Mouse (Mus musculus) retina, adult 2 months (tissue): ENCODE data around the gene Stx7.

Experiments used
- DNase-seq: peaks from one replicate; pipeline ENCODE4 v3.0.0-alpha.2; 2012; ENCODE audit warnings: low read depth, low spot score

The Stx7 gene

DNA sequence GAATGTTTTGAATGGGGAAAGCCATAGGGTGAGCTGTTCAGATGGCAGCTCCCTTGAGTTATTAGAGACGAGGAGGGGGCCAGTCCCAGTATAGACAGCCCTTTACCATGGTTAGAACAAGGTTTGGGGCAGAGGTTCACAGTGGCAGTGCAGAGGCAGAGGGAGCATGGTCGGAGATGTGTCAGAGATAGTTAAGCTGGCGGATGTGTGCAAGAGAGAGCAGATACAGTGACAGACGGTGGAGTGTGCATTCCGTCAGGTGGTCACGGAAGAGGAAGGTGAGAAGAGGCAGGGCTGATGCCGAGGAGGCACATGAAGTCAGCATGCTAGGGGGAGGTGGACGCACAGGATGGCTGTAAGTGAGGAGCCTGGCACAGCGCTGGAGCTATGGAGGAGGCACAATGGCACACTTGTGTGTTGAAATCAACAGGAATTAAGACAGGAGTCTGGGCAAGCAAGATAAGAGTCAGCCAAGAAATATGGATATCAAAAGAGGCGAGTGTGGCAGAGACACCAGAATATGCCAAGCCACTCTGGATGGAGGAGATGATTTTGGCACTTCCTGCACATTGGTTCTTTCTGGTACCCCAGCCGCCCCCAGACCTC lies 19.0 kb downstream of the Stx7 start:
- DNase-seq, result no peak

DNA sequence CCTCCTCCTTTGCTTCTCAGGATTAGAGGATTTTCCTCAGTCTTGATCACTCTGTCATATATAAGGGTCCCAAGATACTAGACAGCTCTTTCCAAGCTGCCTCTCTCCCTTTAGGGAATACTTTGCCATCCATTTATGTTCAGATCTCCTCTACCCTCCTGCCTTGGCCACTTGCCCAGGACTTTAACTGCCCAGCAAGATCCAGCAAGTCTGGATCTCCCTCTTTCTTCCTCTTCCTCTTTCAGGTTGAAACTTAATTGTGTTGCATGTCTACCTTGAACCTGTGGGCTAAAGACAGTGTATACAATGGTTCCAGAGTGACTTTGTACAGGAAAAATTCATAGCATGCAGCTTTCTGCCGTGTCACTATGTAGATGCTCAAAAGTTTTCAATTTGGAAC lies 19.8 kb downstream of the Stx7 start:
- DNase-seq, result no peak

DNA sequence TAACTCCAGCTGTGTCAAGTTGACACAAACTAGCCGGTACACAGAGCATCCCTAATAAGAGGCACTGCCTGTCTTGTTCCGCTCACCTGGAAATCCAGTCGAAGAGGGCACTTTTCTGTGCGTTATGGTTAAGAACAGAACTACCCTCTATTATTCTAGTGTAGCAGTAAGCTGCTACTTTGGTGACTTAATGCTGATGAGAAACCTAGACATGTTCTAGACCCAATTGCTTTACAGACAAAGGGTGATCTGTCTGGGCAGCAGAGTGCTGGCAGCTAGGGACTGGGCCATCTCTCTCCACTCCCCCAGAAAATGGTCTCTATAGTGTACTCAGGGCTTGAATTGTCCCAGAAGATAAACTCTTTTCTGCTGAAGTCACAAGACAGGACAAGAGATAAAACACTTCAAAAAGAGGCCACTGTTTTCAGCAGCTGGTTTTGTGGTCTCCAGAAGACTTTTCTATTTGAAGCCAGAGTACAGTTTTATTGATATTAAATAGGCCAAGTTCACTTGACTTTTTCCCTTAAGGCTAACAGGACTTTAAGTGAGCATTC lies 22.9 kb downstream of the Stx7 start:
- DNase-seq, result no peak

DNA sequence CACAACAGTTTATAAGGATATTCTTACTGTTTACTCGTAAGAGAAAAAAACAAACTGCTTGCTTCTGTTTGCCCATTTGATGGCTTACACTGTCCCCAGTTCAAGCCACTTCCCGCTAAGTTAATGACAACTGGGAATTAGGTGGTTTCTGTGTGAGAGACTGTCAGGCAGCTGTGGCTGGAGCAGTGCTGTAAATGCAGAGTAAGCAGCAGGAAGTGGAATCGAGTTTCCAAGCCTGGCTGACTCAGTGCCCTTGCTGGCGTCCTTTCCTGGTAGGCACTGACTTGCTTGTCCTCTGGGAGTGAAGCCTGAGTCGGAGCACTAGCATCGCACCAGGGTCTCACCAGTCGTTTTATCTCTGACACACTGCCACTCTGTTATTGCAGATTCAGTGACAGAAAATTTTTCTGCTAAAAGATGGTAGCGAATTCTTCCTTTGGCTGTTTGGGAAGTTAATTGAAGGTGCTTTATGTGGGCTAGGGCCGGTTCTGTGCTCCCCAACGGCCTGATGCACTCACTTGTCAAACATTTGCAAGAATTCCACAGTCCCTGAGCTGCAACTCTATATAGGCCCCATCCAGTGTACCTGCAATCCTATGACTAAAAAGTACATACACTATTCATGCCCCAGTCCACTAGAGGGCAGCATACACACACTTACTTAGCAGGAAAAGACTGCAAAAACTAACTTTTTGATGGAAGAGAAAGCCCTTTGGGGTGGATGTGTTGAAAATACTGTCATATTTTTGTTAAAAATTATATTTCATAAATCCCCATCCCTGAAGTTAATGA lies 24.3 kb downstream of the Stx7 start:
- peak; percentile 28 for DNase-seq

DNA sequence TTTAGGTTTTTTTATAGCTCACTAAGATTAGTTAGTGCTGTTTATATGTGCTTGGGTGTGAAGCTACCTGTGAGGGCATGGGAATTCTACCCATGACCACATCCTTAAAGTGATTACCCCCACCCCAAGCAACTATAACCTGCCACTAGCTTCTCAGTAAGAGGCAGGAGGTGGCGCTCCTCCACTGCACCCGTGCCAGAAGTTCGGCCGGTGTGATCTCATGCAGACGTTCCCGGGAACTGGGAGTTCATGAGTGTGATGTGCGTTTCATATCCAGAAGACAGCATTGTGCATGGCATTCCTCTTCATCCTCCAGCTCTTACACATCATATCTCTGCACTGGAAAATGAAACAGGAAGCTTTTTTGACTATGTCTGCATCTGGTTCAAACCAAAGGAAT lies 41.3 kb downstream of the Stx7 start:
- DNase-seq, result no peak

DNA sequence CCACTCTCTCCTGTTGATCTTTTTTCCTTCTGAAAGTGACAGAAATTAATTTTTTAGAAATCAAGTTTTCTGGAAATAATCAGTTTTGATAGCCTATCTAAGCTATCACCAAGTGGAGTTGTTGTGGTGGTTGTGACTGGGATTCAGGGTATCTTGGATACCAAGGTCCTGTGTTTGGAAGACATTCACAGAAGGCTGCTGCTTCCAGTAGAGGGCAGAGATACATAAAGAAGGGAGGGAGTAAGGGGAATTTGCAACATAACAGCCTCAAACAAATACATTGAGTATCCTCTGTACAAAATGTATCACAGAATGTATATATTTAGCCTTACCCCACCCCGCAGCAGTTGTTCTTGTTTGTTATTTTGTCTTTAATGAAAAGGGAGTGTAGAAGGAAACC lies 42.9 kb downstream of the Stx7 start:
- DNase-seq, result no peak

DNA sequence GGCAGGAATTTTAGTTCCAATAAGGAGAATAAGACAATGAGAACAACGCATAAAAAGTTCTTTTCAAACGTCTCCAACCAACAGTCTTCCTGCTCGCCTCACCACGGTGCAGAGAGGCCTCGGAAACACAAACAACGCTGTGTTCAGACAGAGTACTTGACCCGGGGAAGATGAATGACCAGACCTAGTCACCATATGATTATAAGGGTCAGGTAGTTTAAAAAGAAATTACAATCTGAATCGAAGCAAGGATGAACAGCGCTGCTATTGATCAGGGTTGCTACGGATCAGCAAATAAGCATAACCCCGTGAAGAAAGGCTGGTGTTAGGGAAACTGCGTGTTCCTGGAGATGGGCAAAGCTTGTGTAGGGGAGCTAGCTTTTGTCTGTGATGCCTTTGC lies 50.2 kb downstream of the Stx7 start:
- no peak for DNase-seq

DNA sequence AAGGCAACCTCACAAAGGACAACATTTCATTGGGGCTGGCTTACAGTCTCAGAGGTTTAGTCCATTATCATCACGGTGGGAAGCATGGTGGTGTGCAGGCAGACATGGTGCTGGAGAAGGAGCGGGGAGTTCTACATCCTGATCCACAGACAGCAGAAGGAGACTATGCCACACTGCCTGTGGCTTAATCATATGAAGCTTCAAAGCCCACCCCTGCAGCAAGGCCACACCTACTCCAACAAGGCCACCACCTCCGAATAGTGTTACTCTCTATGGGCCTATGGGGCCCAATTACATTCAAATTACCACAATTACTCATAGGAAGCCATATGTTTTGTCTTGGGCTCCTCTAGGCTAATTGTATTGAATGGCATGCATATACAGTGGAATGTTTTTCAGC lies 51.0 kb downstream of the Stx7 start:
- DNase-seq, result no peak

DNA sequence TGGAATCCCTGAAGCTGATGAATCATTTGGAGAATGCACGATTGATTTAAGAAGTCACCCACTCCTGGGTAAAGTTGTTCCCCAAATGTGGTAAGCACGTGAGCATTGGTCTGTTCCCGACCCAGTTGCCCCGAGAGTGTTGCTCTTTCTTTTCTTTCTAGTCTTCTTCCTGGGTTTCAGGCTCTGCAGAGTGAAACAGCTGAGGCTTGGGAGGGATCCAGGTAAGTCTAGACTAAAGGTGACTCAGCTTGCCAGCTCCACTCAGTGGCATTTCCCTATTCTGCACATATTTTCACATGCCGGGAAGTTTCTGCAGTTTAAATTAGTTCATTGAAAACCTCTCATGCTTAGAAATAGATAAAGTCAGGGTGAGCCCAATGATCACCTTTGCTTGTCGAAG lies 61.0 kb downstream of the Stx7 start:
- DNase-seq, result no peak

DNA sequence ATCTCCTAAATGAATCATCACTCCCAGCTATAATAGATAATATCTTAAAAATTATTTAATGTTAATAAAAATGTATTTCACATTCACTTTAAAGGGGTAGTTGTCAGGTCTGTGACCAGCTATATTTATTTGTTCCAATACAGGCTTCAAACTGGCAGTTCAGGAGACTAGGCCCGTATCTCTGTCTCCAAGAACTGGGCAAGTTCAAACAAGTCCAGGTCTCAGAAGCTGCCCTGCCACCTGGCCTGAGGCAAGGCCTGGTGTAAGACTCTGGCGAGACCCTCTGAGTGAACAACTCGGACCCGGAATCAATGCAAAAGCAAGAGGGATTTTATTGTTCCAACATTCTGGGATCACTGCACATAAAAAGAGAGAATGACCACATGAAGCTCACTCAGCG lies 64.2 kb downstream of the Stx7 start:
- DNase-seq, result no peak

DNA sequence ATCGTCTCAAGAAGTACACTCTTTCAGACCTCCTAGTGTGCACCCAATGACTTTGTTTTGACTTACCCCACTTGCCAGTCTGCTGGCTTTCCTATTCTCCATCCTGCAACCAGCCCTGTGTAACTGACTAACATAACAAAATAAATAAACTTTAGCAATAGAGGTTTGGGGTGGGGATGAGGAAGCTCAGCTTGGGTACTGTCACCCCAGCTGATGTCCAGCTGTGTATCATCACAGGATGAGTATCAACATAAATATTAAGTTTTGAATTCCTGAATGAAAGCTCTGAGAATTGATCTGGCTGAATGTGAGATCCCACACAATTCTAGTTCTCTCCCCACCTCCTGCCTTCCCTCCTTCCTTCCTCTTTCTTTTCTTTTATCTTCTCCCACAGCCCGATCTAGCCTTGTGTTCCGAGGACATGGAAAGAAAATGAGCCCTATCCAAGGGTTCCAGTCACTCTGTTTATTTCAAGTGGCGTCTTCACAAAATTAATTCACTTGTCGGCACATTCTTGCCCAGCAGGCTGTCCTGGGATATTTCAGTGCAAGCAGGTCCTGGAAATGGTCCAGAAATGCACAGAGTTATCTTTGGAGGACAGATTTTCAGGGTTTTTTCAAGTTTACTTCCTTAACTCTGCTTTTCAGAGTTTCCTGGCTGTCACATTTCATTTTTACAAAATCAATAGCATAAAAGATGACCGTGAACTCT lies 68.6 kb downstream of the Stx7 start:
- DNase-seq, result no peak

DNA sequence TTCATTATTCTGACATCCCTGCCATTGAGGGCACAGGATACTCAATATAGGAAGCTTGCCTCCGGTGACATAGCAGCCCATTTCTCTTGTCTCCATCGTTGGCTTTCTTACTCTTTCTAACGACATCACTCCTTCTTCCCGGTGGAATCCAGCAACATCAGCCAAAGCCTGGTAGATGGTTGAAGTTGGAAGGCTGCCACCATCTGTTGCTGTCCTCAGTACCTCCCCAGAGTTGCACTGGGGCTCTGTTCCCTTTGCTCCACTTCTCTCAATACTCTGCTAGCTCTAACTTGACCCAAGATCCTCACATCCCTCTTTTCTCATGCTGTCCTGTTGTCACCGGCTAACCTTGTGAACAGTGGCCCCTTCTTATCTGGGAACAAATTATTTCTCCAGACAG lies 71.8 kb downstream of the Stx7 start:
- no peak for DNase-seq

DNA sequence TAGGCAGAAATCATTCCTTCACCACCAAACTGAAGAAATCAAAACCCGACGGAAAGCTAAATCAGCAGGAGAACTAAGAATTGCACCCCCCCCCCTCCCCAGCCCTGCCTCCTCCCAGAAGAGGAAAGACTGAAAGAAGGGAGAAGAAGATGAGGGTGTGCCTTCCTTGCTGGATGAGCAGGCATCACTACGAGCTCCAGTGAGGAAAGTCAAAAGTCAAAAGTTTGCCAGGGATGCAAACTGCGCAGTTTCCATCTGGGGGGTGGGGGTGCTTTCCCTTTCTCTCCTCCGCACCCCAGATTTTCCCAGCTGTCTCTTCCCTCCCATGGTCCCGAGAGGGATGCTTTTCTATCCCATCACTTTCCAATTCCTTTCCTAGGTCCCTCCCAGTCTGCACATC lies 73.8 kb downstream of the Stx7 start:
- DNase-seq, result no peak

DNA sequence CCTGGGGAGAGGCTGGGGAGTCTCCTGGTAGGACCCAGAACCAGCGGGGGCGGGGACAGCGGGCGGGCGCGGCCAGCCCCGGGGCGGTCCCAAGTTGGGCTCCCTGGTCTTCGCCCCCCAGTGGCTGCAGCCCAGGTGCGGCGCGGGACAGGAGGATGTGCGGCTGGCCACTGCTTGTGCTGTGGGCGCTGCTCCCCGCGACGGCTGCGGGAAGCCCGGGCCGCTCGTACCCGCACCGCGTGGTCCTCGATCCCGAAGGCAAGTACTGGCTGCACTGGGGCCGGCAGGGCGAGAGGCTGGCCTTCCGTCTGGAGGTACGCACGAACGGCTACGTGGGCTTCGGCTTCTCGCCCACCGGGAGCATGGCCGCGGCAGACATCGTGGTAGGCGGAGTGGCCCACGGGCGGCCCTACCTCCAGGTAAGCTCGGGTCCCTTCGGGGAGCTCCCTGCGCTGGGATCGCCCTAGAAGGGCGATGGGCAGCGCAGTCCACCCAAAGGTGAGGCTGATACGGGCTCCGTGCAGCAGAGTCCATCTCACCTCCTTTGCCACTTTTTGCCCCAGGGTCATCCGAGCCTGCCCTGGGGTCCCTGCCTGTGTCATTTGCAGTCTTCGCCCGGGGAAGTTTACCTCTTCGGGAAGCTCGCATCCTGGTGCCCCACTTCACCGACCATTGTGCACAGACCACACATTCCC lies 74.5 kb downstream of the Stx7 start, which contains the start of gene Moxd1:
Moxd1 (plus strand) TSS at position 69 of the 695 bp plus-strand sequence.
- no peak for DNase-seq

DNA sequence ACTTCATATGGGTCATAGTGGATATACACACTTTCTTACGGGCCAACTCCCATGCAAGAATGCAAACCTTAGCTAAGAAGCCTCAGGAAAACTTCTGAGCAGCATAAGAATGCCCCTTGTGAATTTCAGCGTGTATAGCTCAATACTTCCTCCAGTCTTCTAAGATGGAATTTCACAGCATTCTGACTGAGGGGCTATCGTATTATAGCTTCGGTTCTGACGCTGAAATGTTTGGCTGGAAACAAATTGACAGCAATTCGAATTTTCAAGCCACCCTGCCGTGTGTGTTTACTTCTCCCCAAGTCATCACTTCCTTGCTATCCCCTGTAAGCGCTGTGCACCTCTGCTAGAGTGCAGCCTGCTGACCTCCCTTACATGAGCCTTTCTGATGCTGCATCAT lies 75.5 kb downstream of the Stx7 start:
- no peak for DNase-seq

DNA sequence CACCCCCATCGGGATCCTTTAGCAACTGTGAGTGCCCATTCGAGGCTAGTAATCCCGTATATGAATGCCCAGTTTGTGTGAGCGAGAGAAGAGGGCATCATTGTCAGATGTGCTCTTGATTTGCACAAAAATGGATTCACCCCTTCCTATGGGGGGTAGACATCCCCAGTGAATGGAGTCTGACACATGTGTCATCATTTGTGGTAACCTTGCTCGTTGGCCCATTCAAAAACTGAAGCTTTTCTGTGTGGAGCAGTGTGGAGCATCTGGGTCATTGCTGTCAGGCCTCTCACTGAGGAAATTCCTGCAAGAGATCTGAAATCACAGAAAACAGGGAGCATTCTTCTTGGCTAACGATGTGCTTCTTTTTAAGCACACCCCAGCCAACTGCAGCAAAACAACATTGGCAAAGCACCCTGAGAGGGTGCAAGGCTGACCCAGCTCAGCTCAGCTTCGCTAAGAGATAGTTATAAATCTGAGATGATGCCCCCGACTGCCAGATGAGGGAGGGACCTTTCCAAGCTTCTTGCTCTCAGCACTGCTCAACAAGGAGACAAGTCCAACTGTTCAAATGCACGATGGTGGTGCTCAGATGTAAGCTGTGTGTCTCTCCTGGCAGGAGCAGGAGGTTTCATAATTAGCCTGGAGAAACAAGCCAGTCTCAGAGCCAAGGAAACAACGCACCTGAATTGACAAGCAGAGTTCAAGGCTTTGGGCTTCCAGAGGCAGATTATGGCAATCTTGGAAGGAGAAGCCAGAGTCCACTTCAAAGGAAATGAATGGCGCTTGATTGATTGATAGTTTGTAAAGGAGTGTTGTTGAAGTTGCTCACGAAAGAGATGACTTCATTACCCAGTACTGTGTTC lies 79.4 kb downstream of the Stx7 start:
- DNase-seq, result no peak

DNA sequence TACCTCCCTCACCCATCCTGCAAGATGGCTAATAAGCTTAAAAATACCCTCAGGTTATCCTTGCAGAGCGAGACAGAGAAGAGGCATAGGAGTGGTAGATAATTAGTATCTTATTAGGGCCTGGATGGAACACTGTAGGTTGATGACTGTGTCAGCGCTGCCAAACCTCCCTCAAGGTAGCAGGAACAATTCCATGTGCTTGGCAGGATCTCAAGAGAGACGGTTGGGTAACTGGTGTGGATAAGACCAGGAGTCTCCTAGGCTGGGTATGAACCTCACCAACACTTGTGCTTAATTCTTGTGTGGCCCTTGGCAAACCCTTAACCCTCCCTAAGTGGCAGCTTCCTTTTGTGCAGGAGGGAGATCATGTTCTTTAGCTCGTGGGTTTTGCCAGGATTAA lies 83.2 kb downstream of the Stx7 start:
- no peak for DNase-seq

DNA sequence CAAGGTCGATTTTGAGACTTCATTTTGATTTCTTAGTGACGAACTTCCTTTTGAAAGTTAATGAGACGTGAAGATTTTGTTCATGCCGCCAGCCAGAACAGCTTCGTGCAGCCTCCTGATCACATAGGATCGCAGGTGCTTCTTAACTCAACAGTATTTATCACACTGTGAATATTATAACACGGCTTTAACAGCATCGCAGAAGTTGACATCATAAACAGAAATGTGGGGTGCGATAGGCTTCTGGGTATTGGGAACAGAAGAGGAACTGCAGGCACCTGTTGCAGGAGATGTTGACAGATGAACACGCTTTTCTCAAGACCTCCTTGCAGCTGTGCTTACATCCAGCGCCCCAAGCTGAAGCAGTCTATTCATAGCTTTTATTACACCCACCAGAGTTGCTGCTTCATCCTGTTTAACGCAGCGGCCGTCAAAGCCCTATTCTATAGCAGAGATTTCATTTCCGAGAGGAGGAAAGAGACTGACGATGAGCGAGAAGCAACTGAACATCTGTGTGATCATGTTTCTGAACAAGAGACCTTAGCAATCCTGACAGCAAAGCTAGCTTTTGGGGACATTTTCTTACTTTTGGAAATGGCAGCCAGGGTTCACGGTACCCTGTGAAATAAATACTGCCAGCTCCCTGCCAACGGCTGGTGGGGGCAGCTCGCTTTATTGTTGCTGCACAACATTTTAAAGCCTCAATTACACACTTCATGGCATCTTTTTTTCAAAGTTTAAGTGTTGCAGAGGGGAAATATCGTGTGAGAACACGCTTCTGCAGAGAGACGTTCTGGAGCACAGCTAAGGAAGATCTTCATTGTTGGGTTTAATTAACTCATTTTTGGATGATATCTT lies 86.6 kb downstream of the Stx7 start:
- no peak for DNase-seq
